Mouse (Mus musculus): ENCODE measurements at regions not wholly inside any gene's neighbourhood (a gene's known extent, or its start where the extent isn't known, plus 50 kb on each side); places are given as distances from the start of the nearest gene placed in this dataset.

DNA sequence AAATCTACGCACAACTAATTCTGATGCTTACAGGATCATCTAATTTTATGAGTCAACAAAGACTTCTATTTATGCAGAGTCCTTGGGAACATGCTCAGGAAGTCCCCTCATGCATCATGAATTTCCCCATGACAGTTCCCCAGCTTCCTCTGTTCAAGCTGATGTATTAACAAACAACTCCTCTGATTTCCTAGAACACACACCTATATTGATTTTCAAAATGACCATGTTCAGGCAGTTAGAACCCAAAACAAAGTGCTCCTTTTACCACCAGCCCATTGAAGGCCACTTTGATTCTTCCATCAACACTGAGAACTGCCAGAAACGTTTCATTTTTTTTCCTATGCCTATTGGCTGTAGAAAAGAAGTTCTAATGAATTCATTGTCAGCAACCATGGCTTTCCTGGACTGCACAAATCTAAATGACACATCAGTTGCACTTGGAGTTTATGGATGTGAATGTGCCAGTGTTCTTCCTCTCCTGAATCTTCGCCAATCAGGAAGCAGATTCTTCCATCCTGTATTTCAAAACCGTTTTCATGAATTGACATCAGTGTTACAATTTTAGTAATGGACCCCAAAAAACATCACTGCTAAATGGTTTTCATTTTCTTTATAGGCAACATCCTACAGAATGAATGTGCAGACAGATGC is 1435.3 kb upstream of the Gm12353 start:
- intact Hi-C loops (cut with DNase I) = no loop called here
- DNase-seq (ENCODE audit: low spot score in 2 of 2) = peak in 1 of 2 experiments; percentile 15

DNA sequence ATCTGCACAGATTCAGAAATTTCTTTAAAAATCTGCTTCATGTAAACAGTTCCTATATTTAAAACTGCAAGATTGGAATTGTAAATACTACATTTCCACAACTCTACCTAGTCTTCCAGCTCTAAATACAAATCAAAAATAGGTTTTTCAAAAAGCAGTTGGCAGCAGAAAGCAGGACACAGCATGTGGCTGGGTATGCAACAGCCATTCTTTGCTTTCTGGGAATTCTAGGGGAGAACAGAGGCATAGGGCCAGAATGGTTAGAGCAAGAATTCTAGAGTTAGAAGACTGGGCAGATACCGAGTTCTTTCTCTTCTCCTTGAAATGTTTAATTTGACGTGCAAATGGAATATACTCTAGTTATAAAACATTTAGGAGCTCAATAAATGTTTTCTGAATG is 1434.4 kb upstream of the Gm12353 start:
- DNase-seq (ENCODE audit: low spot score in 2 of 2) = peak in 1 of 2 experiments; percentile 6
- intact Hi-C loops (cut with DNase I) = no loop called here

DNA sequence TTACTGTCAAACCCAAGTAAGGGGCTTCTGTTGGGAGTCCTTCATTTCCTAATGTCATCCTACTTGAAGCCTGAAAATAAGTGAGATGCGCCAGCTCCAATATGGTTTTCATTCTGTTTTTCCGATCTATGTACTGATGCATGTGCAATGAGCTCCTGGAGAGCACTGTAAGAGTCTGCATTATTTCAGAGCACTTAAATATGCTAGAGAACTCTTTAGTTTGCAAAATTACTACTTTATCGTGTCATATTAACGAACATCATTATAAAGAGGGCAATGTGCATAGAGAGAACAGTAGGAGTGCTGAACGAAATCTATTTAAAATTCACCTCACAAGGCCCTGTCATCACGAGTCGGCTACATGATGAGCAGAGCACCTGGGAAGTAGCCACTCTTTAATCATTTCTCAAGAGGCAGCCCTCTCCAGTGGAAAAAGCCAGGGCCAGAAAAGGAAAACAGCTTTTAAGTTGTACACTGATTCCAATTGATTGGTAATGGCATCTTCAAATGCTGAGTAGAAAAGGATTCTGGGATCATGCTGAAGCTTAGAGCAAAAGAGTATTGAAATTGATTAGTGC is 1424.3 kb upstream of the Gm12353 start:
- DNase-seq (ENCODE audit: low spot score in 2 of 2) = no peak
- intact Hi-C loops (cut with DNase I) = no loop called here

All from left cerebral cortex, postnatal 14 days (tissue).